Mouse (Mus musculus) embryonic facial prominence, embryonic 15.5 days (tissue): ENCODE results near the gene Poll. TPM values are rescaled to one million over a fixed set of nuclear protein-coding genes. Genes with fewer than 3 reads are reported as not detected.
A peak's percentile ranks its signal among the peaks of the same experiment; 100 is the strongest.

ENCODE experiments used
- ATAC-seq: fragments of 200-750 bp; cut with Nextera tagmentation; 2 replicates; pipeline ENCODE4 v1.8.0; 2017; ENCODE audit warnings: low read depth, moderate TSS enrichment; ENCODE audit not compliant: insufficient number of reproducible peaks, low FRiP score, low TSS enrichment
- H3K27ac ChIP-seq: fragments of 300-500 bp; sonication (generic); replicated peaks from 2 replicates; pipeline ENCODE4 v1.5.1; 2015; ENCODE audit warnings: mild to moderate bottlenecking, inconsistent platforms
- H3K27me3 ChIP-seq: fragments of 300-500 bp; sonication (generic); 2 replicates; pipeline ENCODE4 v1.6.1; 2015; ENCODE audit warnings: inconsistent platforms
- H3K36me3 ChIP-seq: fragments of 300-500 bp; sonication (generic); 2 replicates; pipeline ENCODE4 v1.6.1; 2015; ENCODE audit warnings: mild to moderate bottlenecking, inconsistent platforms
- H3K4me1 ChIP-seq: fragments of 300-500 bp; sonication (generic); 2 replicates; pipeline ENCODE4 v1.6.1; 2015; ENCODE audit warnings: inconsistent platforms
- H3K4me2 ChIP-seq: fragments of 300-500 bp; sonication (generic); replicated peaks from 2 replicates; pipeline ENCODE4 v1.6.1; 2015; ENCODE audit warnings: mild to moderate bottlenecking, inconsistent platforms
- H3K4me3 ChIP-seq: fragments of 300-500 bp; sonication (generic); replicated peaks from 2 replicates; pipeline ENCODE4 v1.5.1; 2015; ENCODE audit warnings: mild to moderate bottlenecking, inconsistent platforms
- H3K9ac ChIP-seq: fragments of 300-500 bp; sonication (generic); 2 replicates; pipeline ENCODE4 v1.6.1; 2015; ENCODE audit warnings: inconsistent platforms
- H3K9me3 ChIP-seq: fragments of 300-500 bp; sonication (generic); replicated peaks from 2 replicates; pipeline ENCODE4 v1.6.1; 2016; ENCODE audit warnings: inconsistent platforms
- WGBS: fragments of 180-500 bp; shearing (Covaris S2); methylation state at CpG from one replicate; pipeline ENCODE4 v1.1.7; 2015; 5-methylcytosine and 5-hydroxymethylcytosine counted together
- polyA plus RNA-seq: library from polyadenylated mRNA; unstranded; fragments of >200 nt; fragmentation: Nextera tagmentation; extraction: Ambion mirVana; gene quantifications from 2 replicates; pipeline ENCODE4 v1.2.1, GENCODE M21; 2015

The Poll gene
- polyA plus RNA-seq, 1 experiment from 2014 or later, result 15.5 TPM

DNA sequence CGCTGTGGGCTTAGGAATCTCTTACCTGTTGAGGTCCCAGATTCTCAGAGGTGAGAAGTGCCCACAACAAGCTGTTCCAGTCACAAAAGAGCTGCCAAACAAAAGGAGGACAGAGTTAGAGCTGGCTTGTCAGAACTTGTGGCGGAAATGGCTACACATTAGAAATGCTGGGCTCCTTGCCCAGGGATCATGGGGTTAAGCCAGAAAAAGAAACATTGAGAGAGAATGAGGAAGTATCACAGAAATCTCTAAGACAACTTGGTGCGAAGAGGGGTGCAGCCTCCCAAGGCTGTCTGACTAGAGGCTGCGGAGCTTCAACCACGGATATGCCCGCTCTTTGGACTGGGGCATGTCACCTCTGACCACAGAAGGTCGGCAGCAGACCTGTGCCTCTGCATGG is 31.4 kb upstream of the Poll start:
- Histone ChIP-seq H3K9ac (no peak overlapping the region), H3K4me3 (no peak overlapping the region), H3K9me3 (no peaks in the 10 kb centered on the region), H3K36me3 (peaks cover 7% of the 10 kb centered on the region; the same call in 1 of the 2 replicates), H3K4me2 (no peak overlapping the region), H3K4me1 (peaks cover 18% of the 10 kb centered on the region), H3K27me3 (no peaks in the 10 kb centered on the region), H3K27ac (no peak overlapping the region)
- ATAC-seq, result no peak
- 63% methylated on average over 7 of the region's 7 CpGs for WGBS

- no peak overlapping the region for H3K4me2 ChIP-seq
- H3K4me3 ChIP-seq, result no peak overlapping the region
- peaks cover 18% of the 10 kb centered on the region for H3K4me1 ChIP-seq
- H3K9me3 ChIP-seq, result no peaks in the 10 kb centered on the region
- H3K36me3 ChIP-seq, result peaks cover 7% of the 10 kb centered on the region; the same call in 1 of the 2 replicates
- 89% methylated on average over 6 of the region's 6 CpGs for WGBS
- no peak overlapping the region for H3K27ac ChIP-seq
- ATAC-seq, result no peak
- no peaks in the 10 kb centered on the region for H3K27me3 ChIP-seq
- H3K9ac ChIP-seq, result no peak overlapping the region
Observed at GRCm38 (mm10) chr19:45589761-45590160, 29.4 kb upstream of the Poll start.

GRCm38 (mm10) chr19:45587509-45588292 is 27.4 kb upstream of the Poll start:
- Histone ChIP-seq H3K27ac (no peak overlapping the region), H3K4me2 (no peak overlapping the region), H3K4me3 (no peak overlapping the region), H3K27me3 (no peaks in the 10 kb centered on the region), H3K36me3 (peaks cover 7% of the 10 kb centered on the region; the same call in 1 of the 2 replicates), H3K9me3 (no peaks in the 10 kb centered on the region), H3K9ac (no peak overlapping the region), H3K4me1 (peaks cover 10% of the 10 kb centered on the region; the same call in 1 of the 2 replicates)
- 71% methylated on average over 6 of the region's 6 CpGs for WGBS
- no peak for ATAC-seq

GRCm38 (mm10) chr19:45586850-45587249 is 26.5 kb upstream of the Poll start:
- ATAC-seq, result no peak
- Histone ChIP-seq H3K4me2 (no peak overlapping the region), H3K9me3 (no peaks in the 10 kb centered on the region), H3K36me3 (peaks cover 7% of the 10 kb centered on the region; the same call in 1 of the 2 replicates), H3K27ac (no peak overlapping the region), H3K4me3 (no peak overlapping the region), H3K9ac (no peak overlapping the region), H3K27me3 (no peaks in the 10 kb centered on the region), H3K4me1 (peaks cover 13% of the 10 kb centered on the region)
- 51% methylated on average over 3 of the region's 3 CpGs for WGBS

GRCm38 (mm10) chr19:45584856-45585620 is 24.7 kb upstream of the Poll start:
- Histone ChIP-seq H3K9ac (no peak overlapping the region), H3K36me3 (peaks cover 13% of the 10 kb centered on the region; the same call in 1 of the 2 replicates), H3K4me3 (no peak overlapping the region), H3K9me3 (no peaks in the 10 kb centered on the region), H3K27ac (no peak overlapping the region), H3K4me2 (no peak overlapping the region), H3K27me3 (no peaks in the 10 kb centered on the region), H3K4me1 (peaks cover 8% of the 10 kb centered on the region)
- ATAC-seq, result no peak
- WGBS, result 46% methylated on average over 9 of the region's 9 CpGs

GRCm38 (mm10) chr19:45583136-45583535 is 22.8 kb upstream of the Poll start:
- no peak for ATAC-seq
- Histone ChIP-seq H3K9me3 (no peaks in the 10 kb centered on the region), H3K9ac (no peak overlapping the region), H3K4me2 (no peak overlapping the region), H3K27ac (no peak overlapping the region), H3K4me1 (peaks cover 8% of the 10 kb centered on the region), H3K4me3 (no peak overlapping the region), H3K27me3 (no peaks in the 10 kb centered on the region), H3K36me3 (peaks cover 26% of the 10 kb centered on the region)
- WGBS, result 82% methylated on average over 6 of the region's 6 CpGs

- H3K27me3 ChIP-seq, result no peaks in the 10 kb centered on the region
- no peak overlapping the region for H3K4me3 ChIP-seq
- ATAC-seq, result no peak
- H3K9ac ChIP-seq, result no peak overlapping the region
- peaks cover 32% of the 10 kb centered on the region for H3K36me3 ChIP-seq
- no peaks in the 10 kb centered on the region for H3K9me3 ChIP-seq
- H3K4me1 ChIP-seq, result peaks cover 9% of the 10 kb centered on the region
- WGBS, result 17% methylated on average over 8 of the region's 8 CpGs
- H3K27ac ChIP-seq, result 0 out of 2 replicates have a peak overlapping the region, but pooled peaks have one; percentile 4
- no peak overlapping the region for H3K4me2 ChIP-seq
Observed at GRCm38 (mm10) chr19:45582161-45582560, 21.8 kb upstream of the Poll start.

GRCm38 (mm10) chr19:45581257-45581656 is 20.9 kb upstream of the Poll start:
- no peak for ATAC-seq
- no peak overlapping the region for H3K27ac ChIP-seq
- no peak overlapping the region for H3K4me2 ChIP-seq
- no peaks in the 10 kb centered on the region for H3K9me3 ChIP-seq
- no peaks in the 10 kb centered on the region for H3K27me3 ChIP-seq
- H3K4me3 ChIP-seq, result no peak overlapping the region
- peaks cover 36% of the 10 kb centered on the region for H3K36me3 ChIP-seq
- H3K4me1 ChIP-seq, result peaks cover 17% of the 10 kb centered on the region
- 60% methylated on average over 3 of the region's 3 CpGs for WGBS
- H3K9ac ChIP-seq, result no peak overlapping the region

DNA sequence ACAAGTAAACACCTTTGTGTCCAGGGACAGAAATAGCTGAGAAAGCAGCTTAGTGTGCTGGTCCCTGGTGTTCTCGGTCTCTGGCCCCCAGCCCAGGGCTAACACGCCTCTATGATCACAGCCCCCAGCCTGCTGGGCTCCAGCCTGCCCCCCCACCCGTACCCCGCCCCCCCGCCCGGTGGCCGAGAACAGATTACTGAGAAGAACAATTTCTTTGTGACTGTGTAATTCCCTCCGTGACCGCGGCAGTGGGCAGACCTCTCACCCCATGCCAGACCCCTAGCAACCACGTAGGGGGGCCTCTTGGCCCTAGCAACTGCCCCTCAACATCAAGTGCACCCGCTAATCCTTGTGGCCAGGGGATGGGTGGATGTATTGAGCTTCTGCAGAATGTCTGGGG is 19.9 kb upstream of the Poll start:
- no peak for ATAC-seq
- H3K27me3 ChIP-seq, result no peaks in the 10 kb centered on the region
- H3K4me3 ChIP-seq, result no peak overlapping the region
- H3K4me2 ChIP-seq, result no peak overlapping the region
- peaks cover 36% of the 10 kb centered on the region for H3K36me3 ChIP-seq
- WGBS, result 61% methylated on average over 12 of the region's 12 CpGs
- H3K4me1 ChIP-seq, result peaks cover 28% of the 10 kb centered on the region
- H3K9ac ChIP-seq, result no peak overlapping the region
- H3K9me3 ChIP-seq, result no peaks in the 10 kb centered on the region
- no peak overlapping the region for H3K27ac ChIP-seq

GRCm38 (mm10) chr19:45579416-45579815 is 19.1 kb upstream of the Poll start:
- ATAC-seq, result no peak
- no peak overlapping the region for H3K4me3 ChIP-seq
- no peaks in the 10 kb centered on the region for H3K27me3 ChIP-seq
- WGBS, result 86% methylated on average over 7 of the region's 7 CpGs
- H3K4me1 ChIP-seq, result peaks cover 36% of the 10 kb centered on the region
- no peak overlapping the region for H3K4me2 ChIP-seq
- no peak overlapping the region for H3K27ac ChIP-seq
- H3K36me3 ChIP-seq, result peaks cover 36% of the 10 kb centered on the region
- no peak overlapping the region for H3K9ac ChIP-seq
- H3K9me3 ChIP-seq, result no peaks in the 10 kb centered on the region

DNA sequence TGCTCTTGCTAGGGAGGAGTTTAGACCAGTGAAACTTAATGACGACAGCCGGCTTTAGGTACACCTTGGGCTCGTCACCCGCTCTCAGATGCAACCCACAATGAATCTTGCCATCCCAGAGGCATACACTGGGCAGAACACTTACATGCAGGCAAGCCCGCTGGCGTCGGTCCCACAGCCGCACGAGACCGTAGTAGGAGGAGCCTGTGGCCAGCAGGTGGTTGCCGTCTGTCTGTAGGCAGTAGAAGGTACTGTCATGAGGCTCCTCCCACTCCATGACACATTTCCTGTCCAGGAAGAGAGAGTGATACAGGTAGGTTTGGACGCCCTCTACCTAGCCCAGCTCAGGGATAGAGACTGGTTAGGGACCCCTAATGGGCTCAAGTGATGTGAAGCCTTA is 18.6 kb upstream of the Poll start:
- H3K4me3 ChIP-seq, result no peak overlapping the region
- no peak overlapping the region for H3K4me2 ChIP-seq
- H3K9me3 ChIP-seq, result no peaks in the 10 kb centered on the region
- ATAC-seq, result no peak
- WGBS, result 82% methylated on average over 12 of the region's 12 CpGs
- H3K4me1 ChIP-seq, result peaks cover 40% of the 10 kb centered on the region
- H3K36me3 ChIP-seq, result peaks cover 36% of the 10 kb centered on the region
- H3K27me3 ChIP-seq, result no peaks in the 10 kb centered on the region
- no peak overlapping the region for H3K9ac ChIP-seq
- H3K27ac ChIP-seq, result no peak overlapping the region
